Mouse (Mus musculus) mesoderm, embryonic 11.5 days (tissue): ENCODE data around the gene Krtap1-5.
A peak's percentile ranks its signal among the peaks of the same experiment; 100 is the strongest.
"Not testable (repeated sequence)": the region's sequence is repeated elsewhere in the genome, so short reads cannot be mapped to it uniquely, and the experiment has no call there.

Source experiments
- DNase-seq: peaks from one replicate; pipeline ENCODE4 v3.0.0-alpha.2; 2012; ENCODE audit warnings: low read depth, low spot score

Gene Krtap1-5

DNA sequence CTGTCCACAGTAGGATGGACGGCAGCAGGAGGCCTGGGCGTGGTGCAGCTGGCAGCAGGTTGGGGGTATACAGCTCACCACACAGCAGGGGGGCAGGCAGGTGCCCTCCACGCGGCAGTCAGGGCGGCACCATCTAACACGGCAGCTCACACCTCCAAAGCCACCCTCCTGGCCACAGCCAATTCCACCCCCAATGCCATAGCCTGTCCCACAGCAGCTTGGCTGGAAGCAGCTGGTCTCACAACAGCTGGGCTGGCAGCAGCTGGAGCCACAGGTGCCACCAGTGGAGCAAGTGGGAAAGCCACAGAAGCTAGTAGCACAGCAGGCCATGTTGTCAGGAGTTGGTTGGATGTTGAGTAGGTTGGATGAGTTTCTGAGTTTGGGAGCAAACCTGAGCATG is at the start of gene Krtap1-5:
TSS of gene Krtap1-5 (minus strand) at position 381 of the 400 bp plus-strand sequence.
- DNase-seq: no peak

DNA sequence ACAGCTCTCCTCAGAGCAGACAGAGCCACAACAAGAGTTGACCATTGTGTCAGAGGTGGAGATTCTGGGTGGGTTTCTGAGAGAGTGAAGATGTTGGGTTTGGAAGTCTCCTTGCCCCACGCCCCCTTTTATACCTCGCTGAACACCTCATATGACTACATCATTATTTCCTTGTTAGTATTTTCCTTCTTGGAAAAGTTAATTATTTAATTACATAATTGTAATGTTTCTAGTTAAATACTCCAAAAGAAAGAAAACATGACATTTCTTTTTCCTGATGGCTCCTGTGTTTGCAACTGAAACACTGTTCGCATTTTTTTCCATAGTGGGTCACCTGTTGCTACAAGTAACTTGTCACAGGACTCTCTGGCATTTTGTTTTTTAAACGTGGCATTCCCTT is 47.3 kb upstream of the Krtap1-5 start, which contains the start of gene Krtap4-1:
TSS of gene Krtap4-1 (minus strand) at position 101 of the 400 bp plus-strand sequence.
- no peak for DNase-seq

DNA sequence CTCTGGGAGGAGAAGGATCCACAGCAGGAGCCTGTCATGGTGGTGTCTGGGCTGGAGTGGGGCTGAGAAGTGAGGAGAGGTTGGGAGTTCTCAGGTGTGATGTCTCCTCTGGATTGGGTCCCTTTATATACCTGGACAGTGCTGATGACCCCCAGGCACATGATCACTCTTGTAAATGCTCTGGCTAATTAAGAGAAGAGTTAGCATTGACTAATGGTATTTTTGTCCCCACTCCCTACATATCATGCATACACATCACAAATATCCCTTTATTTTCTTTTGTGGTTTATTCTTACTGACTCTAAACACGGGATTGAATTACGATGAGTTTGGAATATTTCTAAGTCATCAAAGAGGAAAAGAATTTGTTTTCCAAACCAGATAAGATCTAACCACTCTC is 39.5 kb upstream of the Krtap1-5 start, which contains the start of gene Gm11562:
TSS of gene Gm11562 (minus strand) at position 101 of the 400 bp plus-strand sequence.
- DNase-seq: no peak

DNA sequence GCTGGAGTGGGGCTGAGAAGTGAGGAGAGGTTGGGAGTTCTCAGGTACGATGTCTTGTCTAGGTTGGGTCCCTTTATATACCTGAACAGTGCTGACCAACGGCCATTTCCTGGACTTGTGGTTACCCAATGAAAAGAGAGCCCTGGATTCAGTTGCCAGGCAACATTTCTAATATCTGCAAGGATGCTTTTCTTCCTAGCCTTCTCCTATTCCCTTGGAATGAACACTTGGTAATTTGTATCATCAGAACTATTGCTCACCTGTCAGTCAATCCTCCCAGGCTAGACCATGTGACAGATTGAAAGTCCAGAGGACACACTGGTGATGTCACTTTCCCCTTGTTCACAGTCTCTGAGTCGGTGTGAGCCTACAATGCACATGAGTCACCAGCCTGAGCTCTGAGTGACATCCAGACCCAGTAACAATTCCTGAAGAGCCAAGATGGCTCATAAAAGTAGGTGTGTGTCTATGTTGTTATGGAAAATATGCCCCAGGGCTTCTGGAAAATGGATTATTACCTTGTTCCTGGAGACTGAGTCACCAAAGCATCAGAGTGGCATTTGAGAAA is 34.1 kb upstream of the Krtap1-5 start, which contains the start of gene Krtap2-4:
TSS of gene Krtap2-4 (minus strand) at position 51 of the 568 bp plus-strand sequence.
- no peak for DNase-seq

DNA sequence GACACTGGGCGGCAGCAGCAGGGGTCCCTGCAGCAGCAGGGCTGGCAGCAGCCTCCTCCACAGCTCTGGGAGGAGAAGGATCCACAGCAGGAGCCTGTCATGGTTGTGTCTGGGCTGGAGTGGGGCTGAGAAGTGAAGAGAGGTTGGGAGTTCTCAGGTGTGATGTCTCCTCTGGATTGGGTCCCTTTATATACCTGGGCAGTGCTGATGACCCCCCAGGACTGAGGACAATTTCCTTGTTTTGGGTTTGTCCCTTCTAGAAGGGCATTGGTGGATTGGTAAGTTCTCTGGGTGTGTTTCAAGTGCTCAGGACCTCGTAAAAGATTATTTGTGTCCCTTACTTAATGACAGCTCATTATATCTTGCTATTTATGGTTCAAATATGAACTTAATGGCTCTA is 29.3 kb upstream of the Krtap1-5 start, which contains the start of gene Gm11937:
TSS of gene Gm11937 (minus strand) at position 101 of the 400 bp plus-strand sequence.
- DNase-seq: not testable (repeated sequence)

DNA sequence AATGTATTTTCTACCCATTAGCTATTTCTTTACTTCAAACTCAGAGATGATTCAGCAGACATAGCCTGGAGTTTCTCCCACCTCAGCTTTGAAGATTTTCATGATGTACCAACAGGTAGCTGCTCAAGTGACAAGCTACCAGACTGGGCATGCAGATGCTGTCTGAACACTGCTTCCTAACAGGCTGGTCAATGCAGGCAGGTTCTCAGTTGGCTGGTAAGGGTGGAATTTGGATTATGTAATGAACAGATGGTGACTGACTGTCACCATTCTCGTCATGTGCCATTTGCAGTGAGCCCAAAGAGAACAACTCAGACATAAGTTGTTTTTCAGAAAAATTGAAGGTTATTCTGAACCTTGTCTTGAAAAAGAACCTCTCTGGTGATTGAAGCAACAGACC is 28.3 kb upstream of the Krtap1-5 start:
- DNase-seq: no peak

DNA sequence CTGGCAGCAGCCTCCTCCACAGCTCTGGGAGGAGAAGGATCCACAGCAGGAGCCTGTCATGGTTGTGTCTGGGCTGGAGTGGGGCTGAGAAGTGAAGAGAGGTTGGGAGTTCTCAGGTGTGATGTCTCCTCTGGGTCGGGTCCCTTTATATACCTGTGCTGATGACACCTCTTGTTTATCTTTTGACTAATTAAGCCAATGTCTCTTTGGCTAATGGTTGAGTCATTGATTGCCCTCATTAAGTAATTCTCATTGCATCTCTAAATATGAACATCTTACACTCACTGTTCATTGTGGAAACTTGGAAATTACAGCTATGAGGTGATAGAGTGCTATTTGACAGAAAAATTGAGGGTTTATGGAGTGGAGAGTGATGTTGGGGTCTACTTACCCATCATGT is 22.4 kb upstream of the Krtap1-5 start, which contains the start of gene Gm11938:
TSS of gene Gm11938 (minus strand) at position 101 of the 400 bp plus-strand sequence.
- not testable (repeated sequence) for DNase-seq

DNA sequence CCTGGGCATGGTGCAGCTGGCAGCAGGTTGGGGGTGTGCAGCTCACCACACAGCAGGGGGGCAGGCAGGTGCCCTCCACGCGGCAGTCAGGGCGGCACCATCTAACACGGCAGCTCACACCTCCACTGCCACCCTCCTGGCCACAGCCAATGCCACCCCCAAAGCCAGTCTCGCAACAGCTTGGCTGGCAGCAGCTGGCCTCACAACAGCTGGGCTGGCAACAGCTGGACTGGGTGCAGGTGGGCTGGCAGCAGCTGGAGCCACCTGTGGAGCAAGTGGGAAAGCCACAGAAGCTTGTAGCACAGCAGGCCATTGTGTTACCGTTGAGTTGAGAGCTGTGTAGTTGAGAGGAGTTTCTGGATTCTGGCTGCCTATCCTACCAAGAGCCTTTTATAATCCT is 16.9 kb upstream of the Krtap1-5 start, which contains the start of gene Krtap9-3:
TSS of gene Krtap9-3 (minus strand) at position 364 of the 400 bp plus-strand sequence.
- DNase-seq: not testable (repeated sequence)

DNA sequence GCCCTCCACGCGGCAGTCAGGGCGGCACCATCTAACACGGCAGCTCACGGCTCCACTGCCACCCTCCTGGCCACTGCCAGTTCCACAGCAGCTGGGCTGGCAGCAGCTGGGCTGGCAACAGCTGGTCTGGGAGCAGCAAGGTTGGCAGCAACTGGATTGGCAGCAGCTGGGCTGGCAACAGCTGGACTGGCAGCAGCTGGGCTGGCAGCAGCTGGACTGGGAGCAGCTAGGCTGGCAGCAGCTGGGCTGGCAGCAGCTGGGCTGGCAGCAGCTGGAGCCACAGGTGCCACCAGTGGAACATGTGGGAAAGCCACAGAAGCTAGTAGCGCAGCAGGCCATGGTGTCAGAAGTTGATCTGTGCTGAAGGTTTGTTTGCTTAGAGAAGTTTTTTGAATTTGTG is 10.2 kb upstream of the Krtap1-5 start, which contains the start of gene Krtap1-3:
TSS of gene Krtap1-3 (minus strand) at position 359 of the 400 bp plus-strand sequence.
- DNase-seq: no peak

DNA sequence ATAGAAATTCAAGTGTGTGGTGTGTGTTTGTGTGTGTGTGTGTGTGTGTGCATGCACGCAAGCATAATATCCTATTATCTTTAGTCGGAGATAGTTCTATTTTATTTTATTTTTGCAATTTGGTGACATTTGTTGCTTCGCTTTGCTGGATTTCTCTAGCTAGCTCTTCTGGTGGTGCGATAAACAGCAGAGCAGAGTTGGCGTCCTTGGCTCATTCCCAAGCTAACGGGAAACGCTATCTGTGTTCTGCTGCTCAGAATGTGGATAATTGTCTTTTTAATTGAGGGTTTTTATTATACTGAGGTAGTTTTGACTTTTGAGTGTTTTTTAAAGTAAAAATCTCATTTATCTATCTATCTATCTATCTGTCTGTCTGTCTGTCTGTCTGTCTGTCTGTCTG is 4.3 kb upstream of the Krtap1-5 start:
- DNase-seq: no peak

DNA sequence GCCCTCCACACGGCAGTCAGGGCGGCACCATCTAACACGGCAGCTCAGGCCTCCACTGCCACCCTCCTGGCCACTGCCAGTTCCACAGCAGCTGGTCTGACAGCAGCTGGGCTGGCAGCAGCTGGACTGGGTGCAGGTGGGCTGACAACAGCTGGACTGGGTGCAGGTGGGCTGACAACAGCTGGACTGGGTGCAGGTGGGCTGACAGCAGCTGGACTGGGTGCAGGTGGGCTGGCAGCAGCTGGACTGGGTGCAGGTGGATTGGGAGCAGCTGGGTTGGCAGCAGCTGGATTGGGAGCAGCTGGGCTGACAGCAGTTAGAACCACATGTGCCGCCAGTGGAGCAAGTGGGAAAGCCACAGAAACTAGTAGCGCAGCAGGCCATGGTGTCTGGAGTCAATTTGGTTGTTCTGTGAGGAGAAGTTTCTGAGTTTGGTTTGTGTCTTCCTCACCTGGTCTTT is 2.5 kb upstream of the Krtap1-5 start, which contains the start of gene Krtap1-4:
TSS of gene Krtap1-4 (minus strand) at position 410 of the 460 bp plus-strand sequence.
- no peak for DNase-seq

DNA sequence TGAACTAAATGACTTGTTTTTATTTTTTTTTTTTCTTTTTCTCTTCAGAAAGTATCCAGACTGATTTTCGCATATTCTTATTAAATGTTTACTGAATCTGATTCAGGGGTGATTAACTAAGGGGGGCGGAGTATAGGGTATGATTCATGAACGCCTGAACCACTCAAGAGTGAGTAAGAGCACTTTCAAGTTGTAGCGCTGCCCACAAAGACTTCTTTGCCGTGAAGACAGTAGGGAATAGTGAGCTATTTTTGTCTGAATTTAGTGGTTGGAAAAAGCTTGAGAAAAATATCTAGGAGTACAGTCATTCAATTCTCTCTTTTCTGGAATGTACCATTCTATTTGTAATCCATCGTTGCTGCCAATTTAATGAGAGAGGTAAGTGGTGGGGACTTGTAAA is 748 bp upstream of the Krtap1-5 start:
- DNase-seq: no peak

DNA sequence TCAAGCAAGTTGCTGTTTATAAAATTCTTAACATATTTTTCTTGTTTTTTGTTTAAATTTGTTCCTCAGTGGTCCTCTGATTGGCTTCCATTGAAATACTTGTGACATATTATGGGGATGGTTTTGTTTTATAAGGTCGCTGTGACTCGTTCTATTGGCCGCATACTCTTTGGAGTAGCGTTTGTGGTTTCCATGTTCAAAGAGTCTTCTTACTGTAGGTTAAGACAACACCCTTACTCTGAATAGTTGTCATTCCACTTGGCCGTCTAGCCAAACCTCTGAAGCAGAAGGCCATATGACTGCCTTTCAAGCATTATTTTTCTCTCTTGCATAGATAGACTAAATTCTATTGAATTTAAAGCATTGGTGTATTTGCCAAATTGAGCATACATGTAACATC is 235 bp upstream of the Krtap1-5 start:
- no peak for DNase-seq

DNA sequence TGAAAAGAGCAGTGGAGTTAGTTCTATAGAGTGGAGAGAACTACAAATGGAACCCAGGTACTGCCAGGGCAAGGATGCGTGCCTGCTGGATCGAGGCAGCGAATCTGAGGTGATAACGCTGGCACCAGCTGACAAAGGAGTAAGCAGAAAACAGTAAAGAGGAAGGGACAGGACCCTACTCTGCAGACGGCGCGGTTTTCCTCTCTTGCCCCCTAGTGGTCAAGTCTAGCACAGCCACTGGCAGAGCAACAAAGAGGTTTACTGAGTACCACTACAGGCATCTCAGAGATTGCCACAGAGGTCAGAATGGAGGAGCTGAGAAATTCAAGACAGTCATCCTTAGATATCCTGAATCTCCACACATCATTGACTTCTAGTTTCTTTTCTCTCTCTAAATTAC is 6.7 kb downstream of the Krtap1-5 start:
- DNase-seq: peak; percentile 79

DNA sequence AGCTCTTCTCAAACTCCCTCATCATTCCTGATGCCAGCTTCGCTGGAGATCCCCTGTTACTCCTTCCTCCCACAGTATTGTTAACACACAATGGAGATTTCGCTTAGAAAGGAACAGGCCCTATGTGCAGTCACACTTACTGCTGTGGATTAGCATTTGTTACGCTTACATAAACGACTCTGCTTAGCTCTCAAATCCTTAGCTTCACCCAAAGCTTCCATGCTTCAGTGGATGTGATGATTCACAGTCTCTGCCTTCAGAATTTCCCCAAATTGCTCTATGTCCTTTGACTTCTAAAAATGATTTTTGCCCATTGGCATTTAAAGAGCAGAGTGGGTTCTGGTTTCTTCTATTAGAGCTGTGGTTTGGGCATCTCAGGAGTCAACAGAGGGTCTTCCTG is 7.7 kb downstream of the Krtap1-5 start:
- no peak for DNase-seq

DNA sequence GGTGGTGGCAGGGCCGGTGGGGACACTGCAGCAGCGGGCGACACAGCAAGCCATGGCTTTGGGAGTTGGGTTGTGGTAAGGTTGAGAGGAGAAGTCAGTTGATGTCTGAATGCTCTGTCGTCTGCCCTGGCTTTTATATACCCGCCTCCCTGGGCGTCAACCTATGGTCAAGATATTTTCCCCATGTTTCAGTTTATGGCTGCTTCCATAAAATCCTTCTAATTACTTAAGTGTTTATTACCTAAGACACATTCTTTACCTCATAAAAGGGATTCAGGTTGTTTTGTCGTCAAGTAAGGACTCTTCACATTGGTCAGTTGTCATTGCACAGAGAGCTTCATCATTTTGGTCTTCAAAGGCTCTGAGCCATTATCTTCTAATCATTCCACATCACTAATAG is 14.3 kb downstream of the Krtap1-5 start, which contains the start of gene Krtap3-1:
TSS of gene Krtap3-1 (minus strand) at position 101 of the 400 bp plus-strand sequence.
- DNase-seq: no peak

DNA sequence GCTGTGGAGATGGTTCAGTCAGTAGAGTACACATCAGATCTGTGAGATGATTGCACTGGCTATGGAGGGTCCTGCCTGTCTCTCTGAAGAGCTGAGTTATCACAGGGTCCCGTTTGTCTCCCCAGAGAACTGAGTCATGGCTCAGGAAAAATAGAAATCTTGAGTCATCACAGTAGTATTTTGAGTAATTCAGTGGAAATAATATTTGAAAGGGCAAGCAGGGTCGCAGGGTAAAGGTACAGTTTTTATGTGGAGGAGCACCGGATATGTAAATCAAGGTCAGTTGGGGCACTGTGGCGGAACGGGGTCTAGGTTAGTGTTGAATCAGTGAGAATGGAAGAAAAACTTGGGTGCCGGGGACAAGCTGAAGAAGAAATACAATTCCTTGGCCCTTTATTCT is 18.2 kb downstream of the Krtap1-5 start:
- no peak for DNase-seq

DNA sequence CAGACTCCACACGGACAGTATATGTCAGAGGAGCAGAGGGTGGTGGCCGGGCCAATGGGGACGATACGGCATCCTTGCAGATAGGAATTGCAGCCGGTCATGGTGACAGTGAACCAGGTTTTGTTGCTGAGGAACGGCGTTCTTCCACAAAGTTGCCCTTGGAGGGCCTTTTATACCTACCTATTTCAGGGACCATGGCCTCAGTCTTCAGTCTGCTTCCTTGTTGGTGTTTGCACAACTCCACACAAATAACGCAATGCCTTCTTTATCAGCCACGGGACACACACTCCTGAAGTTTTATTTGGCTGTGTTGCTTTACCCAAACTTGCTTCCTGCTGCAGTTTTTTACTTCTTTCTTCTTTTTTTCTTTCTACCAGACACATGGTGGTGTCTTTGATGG is 21.4 kb downstream of the Krtap1-5 start, which contains the start of gene Gm11939:
TSS of gene Gm11939 (minus strand) at position 101 of the 400 bp plus-strand sequence.
- DNase-seq: no peak

DNA sequence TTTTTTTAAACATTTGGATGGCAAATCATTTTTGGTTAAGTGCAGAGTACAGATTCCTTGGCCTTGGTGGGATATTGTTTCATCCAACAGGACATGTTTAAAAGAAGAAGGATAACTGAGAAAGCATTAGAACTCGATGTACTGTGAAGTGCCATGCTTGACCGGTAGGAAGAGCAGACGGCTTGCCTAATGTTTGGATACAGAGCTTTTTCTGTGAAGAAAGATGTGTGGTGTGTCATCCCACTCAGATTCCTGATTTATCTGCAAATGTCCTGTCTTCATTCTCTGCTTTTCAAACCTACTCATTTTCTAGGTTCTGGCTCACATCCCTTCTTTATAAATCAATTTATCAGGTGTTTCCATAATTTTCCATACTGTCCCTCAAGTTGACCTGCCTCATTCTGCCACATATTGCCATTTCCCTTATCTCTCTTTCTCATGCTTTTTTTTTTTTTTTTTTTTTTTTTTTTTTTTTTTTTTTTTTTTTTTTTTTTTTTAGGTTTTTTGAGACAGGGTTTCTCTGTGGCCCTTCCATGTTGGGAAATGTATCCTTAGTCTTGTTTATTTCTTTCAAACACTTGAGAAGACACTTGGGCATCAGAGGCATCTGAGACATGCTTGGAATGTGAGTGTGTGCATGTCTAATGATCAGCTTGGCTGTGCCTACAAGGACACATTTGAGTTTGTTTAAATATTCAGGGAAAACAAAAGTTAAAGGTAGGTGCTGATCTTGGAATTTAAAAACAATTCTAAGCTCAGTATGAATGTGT is 22.7 kb downstream of the Krtap1-5 start:
- no peak for DNase-seq

DNA sequence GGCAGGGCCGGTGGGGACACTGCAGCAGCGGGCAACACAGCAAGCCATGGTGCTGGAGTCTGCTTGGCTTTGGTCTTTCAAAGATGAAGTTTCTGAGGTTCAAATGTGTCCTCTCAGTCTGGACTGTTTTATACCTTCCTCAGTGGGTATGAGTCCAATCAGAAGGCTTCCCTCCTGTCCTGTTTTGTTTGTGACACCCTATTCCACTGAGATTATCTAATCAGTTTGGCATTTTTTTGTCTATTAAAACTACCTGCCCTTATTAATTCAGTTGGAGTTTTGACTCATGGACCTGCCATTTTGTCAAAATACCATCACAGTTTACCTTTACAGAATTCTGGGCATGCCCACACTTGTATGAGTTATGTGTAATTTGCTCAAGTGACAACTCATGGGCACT is 24.1 kb downstream of the Krtap1-5 start, which contains the start of gene Krtap3-2:
TSS of gene Krtap3-2 (minus strand) at position 101 of the 400 bp plus-strand sequence.
- DNase-seq: no peak

DNA sequence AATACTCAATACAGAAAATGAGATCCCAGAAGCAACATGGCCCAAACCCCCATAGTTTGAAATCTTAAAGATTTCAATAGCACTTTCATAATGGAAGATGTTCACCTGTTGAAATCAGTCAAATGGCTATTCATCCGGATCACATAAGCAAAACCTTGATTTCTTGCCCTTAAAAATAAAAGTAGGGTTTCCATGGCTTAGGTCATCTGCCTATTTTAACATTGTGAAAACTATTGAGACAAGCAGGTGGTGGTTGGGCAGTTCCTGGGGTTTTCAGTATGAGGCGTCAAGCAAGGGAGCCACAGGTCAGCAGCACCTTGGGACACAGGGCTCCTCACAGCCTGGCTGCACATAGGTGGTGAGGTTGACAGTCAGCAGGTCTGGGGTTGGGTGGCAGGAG is 24.6 kb downstream of the Krtap1-5 start:
- no peak for DNase-seq

DNA sequence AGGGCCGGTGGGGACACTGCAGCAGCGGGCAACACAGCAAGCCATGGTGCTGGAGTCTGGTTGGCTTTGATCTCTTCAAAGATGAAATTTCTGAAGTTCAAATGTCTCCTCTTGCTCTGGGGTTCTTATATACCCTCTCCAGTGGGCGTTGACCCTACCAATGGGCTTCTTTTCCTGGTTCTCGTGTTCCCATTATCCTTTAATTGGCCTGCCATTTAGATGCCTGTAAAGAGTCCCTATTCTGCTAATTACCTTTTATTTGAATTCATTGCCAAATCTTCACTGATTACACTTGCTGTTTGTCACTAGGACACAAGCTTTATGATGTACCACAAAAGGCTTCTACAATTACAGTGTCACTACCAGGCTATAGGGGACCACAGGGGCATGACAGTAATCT is 30.1 kb downstream of the Krtap1-5 start, which contains the start of gene Krtap3-3:
TSS of gene Krtap3-3 (minus strand) at position 101 of the 400 bp plus-strand sequence.
- DNase-seq: no peak
